Mouse (Mus musculus) gonadal fat pad, adult 2 months (tissue): ENCODE measurements around the gene Pigv. TPM values are rescaled to one million over a fixed set of nuclear protein-coding genes. Genes with fewer than 3 reads are reported as not detected.

ENCODE experiments used
- DNase-seq: peaks from one replicate; pipeline ENCODE4 v3.0.0-alpha.2; 2012; ENCODE audit warnings: low read depth
- polyA plus RNA-seq: library from polyadenylated mRNA; depleted of rRNA; stranded (reverse); fragments of >200 nt; gene quantifications from 2 replicates; pipeline ENCODE4 v1.2.3, GENCODE M21; 2012; rRNA removed

Gene Pigv
- 13.3 and 14.5 TPM in 2 replicates for polyA plus RNA-seq

- no peak for DNase-seq
Measured at GRCm38 (mm10) chr4:133671881-133672844, at the start of gene Pigv. Gene Pigv, minus strand, starts transcription at chr4:133672647.

- no peak for DNase-seq
Measured at GRCm38 (mm10) chr4:133719791-133720190, 47.3 kb upstream of the Pigv start.

DNA sequence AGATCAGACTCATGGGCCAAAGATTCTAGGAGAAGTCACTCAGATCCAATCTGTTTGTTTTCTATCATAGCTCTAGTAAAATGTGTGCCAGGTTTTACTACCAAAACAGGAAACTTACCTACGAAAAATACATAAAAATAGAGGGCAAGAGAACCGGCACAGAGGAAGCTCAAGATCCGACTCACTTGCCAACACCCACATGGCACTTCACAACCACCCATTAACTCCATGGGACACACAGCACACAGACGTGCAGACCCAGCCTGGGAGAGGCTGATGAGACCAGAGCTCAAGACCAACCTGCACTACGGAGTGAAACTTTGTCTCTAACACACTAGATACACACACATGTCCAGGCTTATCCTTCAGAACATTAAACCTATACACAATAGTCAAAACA is 40.3 kb upstream of the Pigv start:
- no peak for DNase-seq

GRCm38 (mm10) chr4:133711307-133712076 is 39.0 kb upstream of the Pigv start:
- DNase-seq: no peak

- no peak for DNase-seq
Measured at GRCm38 (mm10) chr4:133709395-133709794, 36.9 kb upstream of the Pigv start.

- no peak for DNase-seq
Measured at GRCm38 (mm10) chr4:133707464-133707863, 35.0 kb upstream of the Pigv start.

DNA sequence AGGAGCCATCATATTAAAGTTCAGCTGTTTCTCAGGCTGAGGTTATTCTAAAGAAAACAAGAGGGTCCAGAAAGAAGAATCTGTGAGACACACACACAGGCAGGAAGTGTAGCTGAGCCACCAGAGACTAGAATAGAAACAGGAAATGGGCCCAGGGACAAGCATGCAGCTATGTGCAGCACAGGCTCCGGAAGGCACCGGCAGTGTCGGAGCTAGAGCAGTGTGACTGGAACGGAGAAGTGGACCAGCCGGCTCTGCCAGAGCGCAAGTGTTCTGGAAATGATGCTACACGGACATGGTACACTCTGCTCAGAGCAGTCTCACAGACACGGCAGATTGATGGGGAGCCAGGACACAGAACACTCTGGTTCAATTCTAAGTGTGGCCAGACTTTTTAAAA is 34.5 kb upstream of the Pigv start:
- DNase-seq: no peak

GRCm38 (mm10) chr4:133705062-133705461 is 32.6 kb upstream of the Pigv start:
- DNase-seq: no peak

DNA sequence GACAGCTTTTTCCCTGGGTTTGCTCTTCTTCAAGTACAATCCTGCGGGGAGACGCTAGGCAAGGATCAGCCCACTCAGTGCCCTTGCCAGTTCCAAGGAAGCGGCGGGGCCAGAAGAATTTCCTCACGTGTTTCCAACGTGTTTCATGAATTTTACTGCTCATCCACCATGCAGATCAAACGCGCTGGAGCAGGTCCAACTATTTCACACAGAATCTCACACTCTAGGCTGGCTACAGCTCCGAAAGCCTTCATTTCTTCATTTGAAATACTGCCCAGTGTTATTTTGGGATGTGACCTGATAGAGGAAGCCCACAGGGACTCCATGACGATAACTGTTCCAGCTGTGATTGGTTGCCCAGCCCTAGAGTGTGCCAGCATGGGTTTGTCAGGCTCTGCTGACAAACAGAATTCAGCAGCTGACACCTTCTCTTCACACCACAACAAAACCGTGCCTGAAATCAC is 28.5 kb upstream of the Pigv start:
- DNase-seq: no peak

GRCm38 (mm10) chr4:133695363-133695762 is 22.9 kb upstream of the Pigv start:
- DNase-seq: no peak

GRCm38 (mm10) chr4:133690252-133690651 is 17.8 kb upstream of the Pigv start:
- DNase-seq: no peak

DNA sequence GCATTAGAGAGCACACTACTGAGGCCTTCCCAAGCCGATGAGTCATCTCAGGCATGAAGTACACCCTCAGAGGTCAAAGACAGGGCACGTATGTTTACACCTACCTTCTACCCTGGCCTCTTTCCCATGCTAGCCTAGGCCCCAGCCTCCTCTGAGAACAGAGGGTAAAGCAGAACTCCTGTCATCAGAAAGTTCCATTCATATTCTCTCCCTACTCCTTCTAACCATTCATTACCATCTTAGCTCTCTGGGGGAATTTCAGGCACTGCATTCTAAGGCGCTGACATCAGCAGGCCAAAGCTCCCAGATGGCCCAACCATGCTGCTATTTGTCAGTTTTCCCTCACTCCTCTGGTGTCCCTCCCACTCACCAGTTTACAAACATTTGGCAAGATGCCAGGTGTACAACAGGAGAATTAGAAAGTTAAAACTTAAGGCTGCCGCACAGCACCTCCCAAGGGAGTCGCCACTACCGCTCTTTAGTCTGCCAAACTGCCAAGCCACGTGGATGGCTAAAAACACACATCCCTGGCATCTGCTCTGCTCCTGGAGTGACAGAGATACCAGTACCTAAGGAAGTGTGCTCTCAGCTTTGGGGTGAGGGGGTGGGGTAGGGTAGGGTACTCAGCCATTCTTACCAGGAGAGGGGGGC is 16.1 kb upstream of the Pigv start:
- no peak for DNase-seq

DNA sequence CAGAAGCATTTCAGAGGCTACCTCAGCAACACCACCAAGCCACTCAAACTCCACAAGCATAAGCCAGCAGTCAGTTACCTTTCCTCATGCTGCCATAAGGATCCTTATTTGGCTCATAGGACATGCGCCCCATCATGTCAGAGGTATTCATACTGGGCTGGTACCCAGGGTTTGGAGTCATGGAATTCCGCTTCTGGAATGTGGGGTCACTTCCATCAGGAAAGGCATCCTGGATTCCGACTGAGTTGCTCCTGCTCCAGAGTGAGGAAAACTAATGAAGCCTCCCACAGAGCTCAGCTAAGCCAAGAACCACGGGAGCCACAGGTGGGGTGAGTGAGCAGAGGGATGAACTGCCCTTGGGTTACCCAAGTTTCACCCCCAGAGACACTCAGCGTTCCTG is 14.7 kb upstream of the Pigv start:
- DNase-seq: no peak

DNA sequence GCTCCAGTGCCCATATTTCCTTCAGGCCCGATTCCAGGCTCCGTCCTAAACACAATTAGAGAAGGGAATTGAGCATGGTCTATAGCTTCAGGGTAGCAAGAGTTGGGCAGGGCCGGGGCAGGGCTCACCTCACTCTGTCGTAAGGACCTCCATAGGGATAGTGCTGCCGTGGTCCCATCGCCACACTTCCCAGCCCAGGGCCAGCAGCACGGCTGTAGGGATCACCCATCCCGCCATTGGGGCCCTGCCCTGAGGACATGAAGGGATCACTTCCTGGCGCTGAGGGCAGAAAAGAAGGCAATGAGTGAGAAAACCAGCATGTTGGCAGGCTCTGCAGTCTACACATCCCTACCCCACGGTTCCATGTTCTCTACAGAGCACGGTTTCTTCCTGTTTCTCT is 14.1 kb upstream of the Pigv start:
- no peak for DNase-seq

DNA sequence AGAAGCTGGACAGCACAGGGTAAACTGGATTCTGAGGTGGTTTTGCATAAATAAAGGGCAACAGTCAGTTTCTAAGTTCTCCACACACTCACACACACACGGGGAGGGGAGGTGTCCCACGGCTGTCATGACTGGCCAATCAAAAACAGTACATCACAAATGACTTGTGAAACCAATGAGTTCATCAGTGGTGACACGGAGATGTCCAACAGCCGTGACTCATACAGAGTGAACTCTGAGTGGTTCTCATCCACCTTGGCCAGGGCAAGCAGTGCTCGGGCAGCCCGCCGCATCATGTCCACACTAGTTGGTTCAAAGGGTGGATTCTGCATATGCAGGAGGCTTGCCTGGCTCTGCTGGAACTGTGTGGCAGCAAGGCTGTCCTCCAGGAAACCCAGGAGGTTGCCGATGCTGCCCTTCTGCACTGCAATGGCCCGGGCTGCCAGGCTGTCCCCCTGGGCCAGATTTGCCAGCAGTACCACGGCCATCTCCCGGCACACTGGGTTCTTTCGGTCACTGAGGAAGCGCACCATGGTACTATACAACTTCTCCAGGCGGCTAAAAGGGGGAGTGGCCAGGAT is 7.8 kb upstream of the Pigv start:
- DNase-seq: no peak

DNA sequence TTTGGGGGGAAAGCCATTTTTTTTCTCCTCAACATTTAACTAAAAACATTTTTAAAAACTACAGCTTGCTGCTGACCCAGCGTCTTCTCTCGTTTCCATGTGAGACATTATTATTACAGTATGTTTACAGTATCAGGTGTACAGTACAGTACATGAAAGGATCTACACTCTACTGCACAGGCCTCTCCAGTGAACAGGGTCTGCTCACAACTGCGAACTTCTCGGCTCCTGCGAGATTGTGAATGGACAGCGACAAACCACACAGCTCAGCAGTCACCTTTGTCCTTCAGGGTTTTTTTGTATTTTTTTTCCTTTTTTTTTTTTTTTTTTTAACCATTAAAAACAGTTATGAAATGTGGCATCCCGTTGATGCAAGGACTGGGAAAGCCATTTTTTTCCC is 7.2 kb upstream of the Pigv start:
- no peak for DNase-seq

DNA sequence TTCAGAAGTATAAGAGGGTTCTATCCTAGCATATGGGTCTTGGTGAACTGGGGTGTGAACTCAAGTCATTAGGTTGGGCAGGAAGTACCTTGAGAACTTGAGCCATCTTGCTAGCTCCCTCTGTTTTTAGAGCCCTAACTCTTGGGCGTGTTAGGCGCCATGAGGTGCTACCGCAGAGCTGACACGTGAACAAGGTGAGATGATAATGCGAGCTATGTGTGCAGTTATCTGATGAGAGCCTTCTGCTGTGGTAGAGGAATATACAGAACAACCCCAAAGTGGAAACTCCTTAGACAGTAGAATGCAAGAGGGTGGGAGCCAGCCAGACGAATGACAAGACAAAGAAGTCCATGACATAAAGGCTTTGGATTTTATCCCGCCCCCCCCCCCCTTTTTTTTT is 4.8 kb upstream of the Pigv start:
- no peak for DNase-seq

DNA sequence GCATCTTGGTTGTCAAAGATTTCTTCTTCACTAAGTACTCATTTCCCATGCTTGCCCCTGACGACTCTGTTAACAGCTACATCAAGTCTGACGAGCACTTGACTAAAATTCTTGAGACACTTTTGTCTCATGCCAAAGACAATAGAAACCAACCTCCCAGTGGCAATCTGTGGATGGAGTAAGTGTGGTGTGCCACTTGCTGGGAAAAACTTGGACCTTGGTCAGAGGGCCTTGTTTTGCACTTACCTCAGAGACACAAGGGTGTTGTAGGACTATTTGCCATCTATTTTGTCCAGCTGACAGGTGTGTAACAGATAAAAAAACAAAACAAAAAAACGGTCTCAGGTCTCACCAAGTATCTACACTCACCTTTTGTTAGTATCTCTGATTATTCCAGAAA is 3.7 kb upstream of the Pigv start:
- DNase-seq: no peak

DNA sequence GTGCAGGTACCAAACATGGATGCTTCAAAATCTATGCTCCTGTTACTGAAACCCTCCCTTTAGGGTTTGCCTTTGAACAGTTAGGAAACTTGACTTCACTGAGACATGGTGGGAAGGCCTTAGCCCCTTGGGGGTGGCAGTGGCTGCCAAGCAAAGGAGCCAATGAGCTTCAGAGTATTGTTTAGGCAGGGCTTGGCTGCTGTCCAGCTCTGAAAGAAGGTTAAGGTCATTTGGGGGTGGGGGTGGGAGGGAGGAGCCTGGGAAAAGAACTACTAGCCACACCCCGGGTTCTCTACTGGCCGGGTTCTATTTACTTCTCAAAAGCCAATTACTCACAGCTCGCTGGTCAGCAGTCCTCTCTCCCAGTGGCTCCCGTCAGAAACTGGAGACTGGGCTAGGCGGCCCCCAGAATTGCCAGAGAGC is 3.2 kb upstream of the Pigv start:
- DNase-seq: no peak

GRCm38 (mm10) chr4:133674331-133674695 is 1.9 kb upstream of the Pigv start:
- DNase-seq: no peak

GRCm38 (mm10) chr4:133673666-133674330 is 1.4 kb upstream of the Pigv start:
- no peak for DNase-seq
